Mouse (Mus musculus): ENCODE measurements at regions not wholly inside any gene's neighbourhood (a gene's known extent, or its start where the extent isn't known, plus 50 kb on each side); places are given as distances from the start of the nearest gene placed in this dataset. TPM values are rescaled to one million over a fixed set of nuclear protein-coding genes. Genes with fewer than 3 reads are reported as not detected.

DNA sequence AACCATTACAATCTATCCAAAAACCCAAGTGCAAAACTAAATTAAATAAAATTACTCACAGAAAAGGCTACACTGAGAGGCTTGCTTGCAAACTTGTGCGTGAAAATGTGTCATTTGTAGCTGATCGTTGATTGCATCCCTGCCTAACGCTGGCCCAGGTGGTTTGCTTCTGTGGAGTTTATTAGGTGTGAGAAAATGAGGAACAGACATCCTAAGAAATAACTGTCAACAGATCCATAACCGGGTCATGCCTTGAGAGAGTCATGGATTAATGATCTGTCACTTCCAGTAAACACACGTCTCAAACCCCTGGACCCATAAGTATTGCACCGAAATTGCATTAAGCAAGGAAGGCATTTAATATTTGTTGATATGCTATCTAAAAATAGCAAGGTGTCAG is 73.4 kb upstream of the Tmem18 start:
- no peak for DNase-seq (ENCODE audit: low spot score)

DNA sequence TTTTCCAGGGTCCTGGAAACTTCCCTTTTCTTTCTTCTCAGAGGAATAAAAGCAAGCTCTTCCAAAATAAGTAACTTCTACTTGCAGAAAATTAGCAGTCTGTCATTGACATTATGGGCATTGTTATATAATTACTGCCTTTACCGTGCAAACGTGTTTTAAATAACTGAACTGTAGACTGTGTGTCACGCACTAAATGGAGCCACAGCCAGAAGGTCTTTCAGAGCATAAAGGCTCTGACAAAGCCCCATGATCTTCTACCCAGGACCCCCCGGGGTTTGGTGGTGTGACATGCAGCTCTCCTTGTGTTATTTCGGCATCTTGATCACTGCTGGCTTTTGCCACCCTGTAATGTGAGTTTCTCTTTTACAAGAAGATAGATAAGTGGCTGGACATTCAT is 100.9 kb upstream of the Tmem18 start:
- no peak for DNase-seq (ENCODE audit: low spot score)

DNA sequence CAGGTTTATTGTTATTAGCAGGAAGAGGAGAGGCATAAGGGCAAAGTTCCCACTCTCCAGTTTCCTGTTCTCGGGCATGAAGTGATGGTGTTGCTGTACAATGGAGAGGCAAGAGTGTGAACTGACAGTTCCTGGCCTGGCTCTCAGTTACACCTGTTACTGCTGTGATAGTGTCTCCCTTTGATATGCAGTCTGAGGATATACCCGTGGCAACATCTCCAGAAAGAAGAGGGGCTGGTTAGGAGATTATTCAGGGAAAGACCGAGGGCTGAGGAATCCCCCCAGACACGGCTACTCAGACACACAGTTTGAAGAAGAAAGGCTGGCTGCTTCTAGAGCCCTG is 100.3 kb upstream of the Sntg2 start:
- no peak for DNase-seq (ENCODE audit: low spot score)

DNA sequence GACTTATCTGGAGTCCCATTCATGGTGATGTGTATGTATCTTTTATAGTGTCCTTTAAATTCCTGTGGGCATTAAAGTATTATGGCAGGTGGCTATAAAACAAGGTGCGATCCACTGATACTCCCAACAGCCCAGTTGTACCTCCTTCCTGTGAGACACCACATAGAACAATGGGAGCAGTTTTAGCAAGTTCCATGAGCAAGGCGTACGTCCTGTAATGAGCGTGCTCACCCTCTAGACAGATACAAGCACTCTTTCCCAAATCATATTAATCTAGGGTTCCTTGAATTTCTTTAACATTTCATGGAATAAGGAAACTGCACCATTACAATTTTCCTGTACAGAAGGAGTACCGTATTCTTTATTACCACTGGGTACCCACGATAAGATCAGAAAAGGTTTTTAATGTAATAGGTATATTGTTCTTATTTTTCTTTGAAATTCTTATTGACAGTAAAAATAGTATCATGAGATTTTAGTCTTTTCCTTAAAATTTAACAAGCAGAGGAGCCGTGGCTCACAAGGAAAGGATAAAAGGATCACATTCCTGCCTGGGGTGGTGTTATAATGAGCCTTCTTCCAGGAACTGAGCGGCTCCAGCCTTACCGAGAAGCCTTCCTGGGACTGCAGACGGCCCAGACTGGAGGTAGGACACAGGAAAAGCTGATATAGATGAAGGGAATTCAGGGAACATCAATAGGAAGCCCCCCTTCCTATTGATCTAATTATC is 99.7 kb upstream of the Sntg2 start:
- no peak for DNase-seq (ENCODE audit: low spot score)

DNA sequence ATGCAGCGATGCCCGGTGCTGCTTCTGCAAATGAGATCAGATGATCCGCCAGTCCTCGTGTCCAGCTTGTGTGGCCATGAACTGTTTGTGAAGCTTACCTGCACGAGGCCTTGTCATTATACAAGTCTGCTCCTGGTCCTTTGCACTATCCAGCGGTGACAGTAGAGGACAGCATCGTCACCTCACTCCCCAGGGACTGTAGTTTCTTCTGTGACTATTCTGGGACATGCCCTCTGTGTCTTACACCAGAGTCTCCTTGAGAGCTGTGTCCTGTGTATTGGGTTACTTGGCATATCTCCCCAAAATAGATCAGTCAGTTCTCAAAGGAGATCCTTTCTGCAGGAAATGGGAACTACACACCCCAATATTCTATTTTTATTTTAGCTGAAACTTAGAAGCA is 94.0 kb upstream of the Sntg2 start:
- DNase-seq (ENCODE audit: low spot score), result peak; percentile 62

DNA sequence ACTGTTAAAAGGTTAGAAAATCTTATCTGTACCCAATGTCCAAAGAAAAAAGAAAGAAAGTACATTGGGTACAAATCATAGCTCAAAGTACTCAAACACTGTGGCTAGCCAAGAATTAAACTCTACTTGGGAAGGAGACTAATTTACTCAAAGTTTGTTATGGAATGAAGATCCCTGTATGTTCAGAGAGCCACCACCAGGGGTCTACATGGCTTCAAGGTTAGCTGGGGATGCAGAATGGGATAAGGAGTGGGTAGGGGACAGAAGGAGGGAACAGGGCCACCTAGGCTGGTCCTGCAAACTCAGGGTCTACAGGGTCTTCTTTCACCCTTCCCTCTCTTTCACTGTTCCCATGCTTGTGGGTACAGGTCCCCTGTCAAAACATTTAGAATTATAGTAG is 77.4 kb upstream of the Sntg2 start:
- DNase-seq (ENCODE audit: low spot score), result no peak

DNA sequence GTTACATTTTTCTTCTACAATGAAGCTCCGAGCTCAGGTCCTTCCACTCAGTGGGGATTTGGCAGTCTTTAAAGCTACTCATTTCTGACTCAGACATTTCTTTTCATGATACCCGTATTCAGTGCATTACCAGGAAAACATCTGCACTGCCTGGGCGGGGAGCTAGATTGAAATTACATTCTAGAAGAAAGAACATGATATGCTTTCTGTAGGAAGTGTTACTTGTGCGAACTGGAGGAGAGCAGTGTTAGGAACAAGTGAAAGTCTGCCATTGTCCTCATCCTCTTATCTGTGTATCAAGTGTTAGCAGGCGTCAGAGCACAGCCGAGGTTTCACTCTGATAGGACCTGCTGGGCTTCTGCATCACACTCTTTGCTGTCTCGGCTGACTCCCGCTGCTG is 61.7 kb upstream of the Sntg2 start:
- no peak for DNase-seq (ENCODE audit: low spot score)

DNA sequence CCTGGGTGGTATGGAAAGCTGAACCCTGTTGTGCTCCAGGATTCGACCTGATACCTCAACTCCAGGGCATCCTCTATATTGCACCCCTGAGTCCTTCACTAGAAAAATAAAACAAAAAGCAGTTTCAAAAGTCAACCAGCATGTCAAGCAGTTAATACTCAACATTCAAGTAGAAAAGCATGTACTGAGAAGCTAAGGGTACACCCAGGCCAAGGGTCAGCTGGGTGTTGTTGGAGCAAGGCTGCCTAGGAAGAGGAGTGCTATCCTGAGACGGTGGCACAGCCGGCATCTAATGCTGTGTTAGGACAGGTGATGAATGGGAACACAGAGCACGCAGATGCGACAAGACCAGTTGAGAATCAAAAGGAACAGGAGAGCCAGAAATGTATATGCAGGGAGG is 59.7 kb upstream of the Sntg2 start:
- no peak for DNase-seq (ENCODE audit: low spot score)

DNA sequence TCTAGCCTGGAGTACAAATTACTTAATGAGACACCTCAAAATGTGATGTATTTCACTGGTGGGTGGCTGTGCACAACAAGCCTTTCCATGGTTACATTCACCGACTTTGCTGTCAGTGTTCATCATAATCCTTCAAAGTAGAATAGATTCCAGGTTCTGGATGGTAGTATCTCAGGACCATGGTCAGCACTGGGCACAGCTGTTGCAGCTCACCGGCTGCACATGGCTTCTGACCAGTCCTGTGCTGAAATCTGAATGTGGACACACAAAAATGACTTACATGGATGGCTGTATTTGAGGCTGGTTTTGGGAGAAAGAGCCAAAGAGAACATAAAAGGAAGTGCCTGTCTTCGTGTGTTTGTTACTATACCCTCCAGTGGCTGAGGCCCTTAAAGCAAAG is 57.5 kb upstream of the Sntg2 start:
- DNase-seq (ENCODE audit: low spot score), result no peak

DNA sequence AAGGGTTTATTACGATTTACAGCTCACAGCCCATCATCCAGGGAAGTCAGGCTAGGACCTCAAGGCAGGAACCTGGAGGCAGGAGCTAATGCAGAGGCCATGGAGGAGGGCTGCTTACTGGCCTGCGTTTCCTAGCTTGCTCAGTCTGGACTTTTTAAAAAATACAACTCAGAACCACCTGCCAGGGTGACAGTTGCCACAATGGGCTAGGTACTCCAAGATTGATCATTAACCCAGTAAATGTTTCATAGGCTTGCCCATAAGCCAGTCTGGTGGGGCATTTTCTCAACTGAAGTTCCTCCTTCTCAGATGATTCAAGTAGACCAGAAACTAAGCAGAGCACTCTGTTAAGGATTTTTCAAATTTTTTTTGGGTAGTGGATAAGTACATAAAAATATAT is 52.1 kb upstream of the Sntg2 start:
- DNase-seq (ENCODE audit: low spot score), result no peak

Small RNA genes lying in the stretch of these regions (microRNA-seq; reads per million reads assigned to microRNA genes)
- gene Gm25865, result not detected
